Mouse (Mus musculus): ENCODE results near the gene Dnah7a. TPM values are rescaled to one million over a fixed set of nuclear protein-coding genes. Genes with fewer than 3 reads are reported as not detected.
"Not testable (repeated sequence)": the region's sequence is repeated elsewhere in the genome, so short reads cannot be mapped to it uniquely, and the experiment has no call there.

The Dnah7a gene
- polyA plus RNA-seq, 1 experiment from 2014 or later: 7.2 TPM

DNA sequence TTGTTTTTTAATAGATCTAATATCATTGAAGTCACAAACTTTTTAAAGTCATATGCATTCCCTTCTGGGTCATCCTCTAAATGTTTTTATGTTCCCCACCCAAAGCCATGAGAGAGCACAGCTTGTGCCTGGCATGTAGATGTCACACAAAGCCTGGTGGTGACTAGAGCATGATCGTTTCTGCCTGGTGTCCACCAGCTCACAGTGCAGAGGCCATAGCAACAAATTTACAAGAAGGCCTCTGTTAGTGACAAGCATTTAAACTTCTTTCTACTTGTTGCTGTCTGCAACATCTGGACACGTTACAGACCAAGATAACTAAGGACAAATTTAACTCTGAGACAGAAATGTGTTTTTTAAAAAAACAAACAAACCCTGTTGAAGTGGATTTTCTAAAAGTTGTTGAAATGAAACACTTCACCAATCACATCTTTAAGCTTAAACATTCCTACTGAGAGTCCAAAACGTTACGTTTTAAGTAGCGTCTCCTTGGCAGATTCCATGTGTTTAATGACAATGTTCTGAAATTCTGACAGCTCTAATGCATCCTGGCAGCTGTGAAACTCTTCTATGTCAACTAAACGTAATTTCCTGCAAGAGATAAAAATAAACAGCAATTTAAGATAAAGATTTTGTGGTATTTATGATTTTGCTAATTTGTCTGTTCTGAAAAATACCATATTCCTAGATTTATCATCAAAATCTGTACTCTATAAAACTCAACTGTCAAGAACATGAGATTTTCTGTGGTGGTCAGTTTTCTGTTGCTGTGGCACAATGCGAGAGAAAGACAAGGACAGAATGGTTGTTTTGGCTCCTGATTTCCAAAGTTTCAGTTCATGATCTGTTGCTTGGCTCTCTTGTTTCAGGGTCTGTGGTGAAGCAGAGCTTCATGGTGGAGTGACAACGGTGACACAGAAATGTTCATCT, 66.5 kb downstream of the Dnah7a start:
- WGBS: 76% methylated on average over 8 of the region's 8 CpGs
- no peak for ATAC-seq (ENCODE audit: low FRiP score, low read depth)
- Histone ChIP-seq H3K9ac (replicated peaks) (no peak overlapping the region), H3K36me3 (no peaks in the 10 kb centered on the region), H3K4me2 (replicated peaks) (no peak overlapping the region), H3K27ac (replicated peaks) (no peak overlapping the region), H3K4me1 (no peaks in the 10 kb centered on the region), H3K4me3 (no peak overlapping the region), H3K9me3 (no peaks in the 10 kb centered on the region), H3K27me3 (no peaks in the 10 kb centered on the region)

- not testable (repeated sequence) for H3K27me3 ChIP-seq; H3K4me1 ChIP-seq; H3K36me3 ChIP-seq; H3K9me3 ChIP-seq; H3K4me3 ChIP-seq; H3K4me2 ChIP-seq (replicated peaks); H3K27ac ChIP-seq (replicated peaks); H3K9ac ChIP-seq (replicated peaks); ATAC-seq (ENCODE audit: low FRiP score, low read depth)
- 63% methylated on average over 2 of the region's 2 CpGs for WGBS
These were observed 70.9 kb downstream of the Dnah7a start for GRCm38 (mm10) chr1:53635641-53636040.

- not testable (repeated sequence) for H3K4me2 ChIP-seq (replicated peaks); H3K36me3 ChIP-seq; ATAC-seq (ENCODE audit: low FRiP score, low read depth); H3K27me3 ChIP-seq; H3K4me1 ChIP-seq; H3K27ac ChIP-seq (replicated peaks); H3K9ac ChIP-seq (replicated peaks); H3K4me3 ChIP-seq; H3K9me3 ChIP-seq
These were observed 74.5 kb downstream of the Dnah7a start for GRCm38 (mm10) chr1:53632040-53632439.

DNA sequence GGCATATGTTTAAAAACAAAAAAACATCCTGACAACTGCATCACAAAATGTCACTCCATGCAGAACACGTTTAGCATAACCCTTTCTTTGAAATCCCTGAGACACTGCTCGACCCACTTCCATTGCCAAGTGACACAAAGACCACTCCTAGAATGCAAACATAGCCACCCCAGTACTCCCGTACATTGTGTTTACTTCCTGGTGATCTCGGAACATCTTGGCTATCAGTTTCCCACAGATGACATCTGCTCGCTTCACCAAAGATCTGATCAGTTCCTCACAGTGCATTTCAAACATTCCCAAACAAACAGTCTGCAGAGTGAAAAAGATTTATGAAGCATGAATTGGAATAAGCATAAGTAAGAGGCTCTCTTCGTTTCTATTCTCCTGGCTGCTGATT, 76.6 kb downstream of the Dnah7a start:
- Histone ChIP-seq H3K9ac (replicated peaks) (no peak overlapping the region), H3K27me3 (no peaks in the 10 kb centered on the region), H3K4me2 (replicated peaks) (no peak overlapping the region), H3K4me1 (no peaks in the 10 kb centered on the region), H3K36me3 (no peaks in the 10 kb centered on the region), H3K27ac (replicated peaks) (no peak overlapping the region), H3K4me3 (no peak overlapping the region), H3K9me3 (no peaks in the 10 kb centered on the region)
- WGBS: 37% methylated on average over 6 of the region's 6 CpGs
- no peak for ATAC-seq (ENCODE audit: low FRiP score, low read depth)

DNA sequence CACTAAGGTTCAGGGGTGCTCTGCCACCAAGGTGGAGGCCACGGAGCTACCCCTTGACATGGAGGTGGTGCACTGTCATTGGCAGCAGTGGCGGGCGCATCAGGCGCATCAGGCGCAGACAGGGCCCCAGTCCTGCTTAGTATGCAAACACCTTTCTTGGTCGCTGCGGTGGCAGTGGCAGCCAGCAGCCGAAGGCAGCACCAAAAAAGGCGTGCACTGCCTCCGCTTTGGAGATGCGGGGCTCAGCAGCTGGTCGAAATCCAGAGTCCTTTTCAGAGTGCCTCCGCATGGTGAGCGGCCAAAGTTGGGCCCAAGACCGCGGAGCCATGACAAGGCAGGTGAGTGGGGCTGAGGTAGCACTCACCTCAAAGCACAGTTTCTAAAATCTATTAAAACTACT, 93.1 kb downstream of the Dnah7a start:
- no peaks in the 10 kb centered on the region for H3K4me1 ChIP-seq
- 91% methylated on average over 16 of the region's 16 CpGs for WGBS
- no peaks in the 10 kb centered on the region for H3K27me3 ChIP-seq
- no peak overlapping the region for H3K4me3 ChIP-seq
- H3K4me2 ChIP-seq (replicated peaks): no peak overlapping the region
- no peak; the same call in 1 of the 2 replicates for ATAC-seq (ENCODE audit: low FRiP score, low read depth)
- no peak overlapping the region for H3K27ac ChIP-seq (replicated peaks)
- H3K9ac ChIP-seq (replicated peaks): no peak overlapping the region
- H3K36me3 ChIP-seq: 0 out of 2 replicates have a peak, but pooled peaks cover 4% of the 10 kb centered on the region
- H3K9me3 ChIP-seq: peaks cover 6% of the 10 kb centered on the region; the same call in 1 of the 2 replicates

- H3K27me3 ChIP-seq; ATAC-seq (ENCODE audit: low FRiP score, low read depth): not testable (repeated sequence)
- WGBS: 4% methylated on average over 1 of the region's 1 CpGs
These were observed 125.3 kb downstream of the Dnah7a start for GRCm38 (mm10) chr1:53581326-53581725.

GRCm38 (mm10) chr1:53557918-53558317, 148.7 kb downstream of the Dnah7a start:
- H3K4me3 ChIP-seq; ATAC-seq (ENCODE audit: low FRiP score, low read depth): not testable (repeated sequence)
- WGBS: 91% methylated on average over 3 of the region's 3 CpGs

More at GRCm38 (mm10) chr1:53581326-53581725, 125.3 kb downstream of the Dnah7a start:
- H3K4me2 ChIP-seq (replicated peaks); H3K9me3 ChIP-seq; H3K9ac ChIP-seq (replicated peaks); H3K27ac ChIP-seq (replicated peaks); H3K36me3 ChIP-seq; H3K4me3 ChIP-seq; H3K4me1 ChIP-seq: not testable (repeated sequence)

GRCm38 (mm10) chr1:53547018-53547417, 159.6 kb downstream of the Dnah7a start:
- not testable (repeated sequence) for H3K4me2 ChIP-seq (replicated peaks); H3K9ac ChIP-seq (replicated peaks); H3K27ac ChIP-seq (replicated peaks); H3K36me3 ChIP-seq; H3K4me1 ChIP-seq; H3K27me3 ChIP-seq; H3K9me3 ChIP-seq; ATAC-seq (ENCODE audit: low FRiP score, low read depth); H3K4me3 ChIP-seq
- WGBS: 95% methylated on average over 10 of the region's 10 CpGs

More at GRCm38 (mm10) chr1:53557918-53558317, 148.7 kb downstream of the Dnah7a start:
- H3K27ac ChIP-seq (replicated peaks); H3K9me3 ChIP-seq; H3K4me2 ChIP-seq (replicated peaks); H3K27me3 ChIP-seq; H3K9ac ChIP-seq (replicated peaks); H3K4me1 ChIP-seq; H3K36me3 ChIP-seq: not testable (repeated sequence)

GRCm38 (mm10) chr1:53538356-53538755, 168.2 kb downstream of the Dnah7a start:
- not testable (repeated sequence) for H3K4me1 ChIP-seq; H3K9me3 ChIP-seq; H3K4me3 ChIP-seq; H3K36me3 ChIP-seq; H3K27me3 ChIP-seq; H3K9ac ChIP-seq (replicated peaks); ATAC-seq (ENCODE audit: low FRiP score, low read depth); H3K27ac ChIP-seq (replicated peaks); H3K4me2 ChIP-seq (replicated peaks)
- 71% methylated on average over 2 of the region's 2 CpGs for WGBS

GRCm38 (mm10) chr1:53534826-53535225, 171.8 kb downstream of the Dnah7a start:
- not testable (repeated sequence) for ATAC-seq (ENCODE audit: low FRiP score, low read depth); H3K4me3 ChIP-seq; H3K36me3 ChIP-seq; H3K27ac ChIP-seq (replicated peaks); H3K9ac ChIP-seq (replicated peaks); H3K4me2 ChIP-seq (replicated peaks); H3K27me3 ChIP-seq; H3K9me3 ChIP-seq; H3K4me1 ChIP-seq
- 89% methylated on average over 1 of the region's 1 CpGs for WGBS

DNA sequence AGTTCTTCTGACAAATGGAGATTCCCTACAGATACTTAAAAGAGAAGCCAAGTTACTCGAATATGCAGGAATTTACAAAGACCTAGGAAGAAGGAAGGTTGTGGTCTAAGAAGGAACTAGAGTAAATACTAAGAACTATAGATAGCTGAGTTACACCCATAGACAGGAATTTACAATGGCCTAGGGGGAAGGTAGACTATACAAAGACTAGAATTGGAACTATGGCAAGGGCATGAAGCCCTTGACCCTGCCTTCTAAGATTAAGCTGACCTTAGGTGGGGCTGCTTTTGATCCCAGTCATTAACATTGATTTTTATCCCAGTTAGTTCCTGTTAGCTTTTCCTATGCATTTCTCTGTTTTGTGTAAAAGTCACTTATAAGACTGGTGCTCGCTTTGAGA, 180.6 kb downstream of the Dnah7a start:
- WGBS: 80% methylated on average over 2 of the region's 2 CpGs
- ATAC-seq (ENCODE audit: low FRiP score, low read depth); H3K36me3 ChIP-seq; H3K4me1 ChIP-seq; H3K27me3 ChIP-seq; H3K9ac ChIP-seq (replicated peaks); H3K4me3 ChIP-seq; H3K9me3 ChIP-seq; H3K4me2 ChIP-seq (replicated peaks); H3K27ac ChIP-seq (replicated peaks): not testable (repeated sequence)

DNA sequence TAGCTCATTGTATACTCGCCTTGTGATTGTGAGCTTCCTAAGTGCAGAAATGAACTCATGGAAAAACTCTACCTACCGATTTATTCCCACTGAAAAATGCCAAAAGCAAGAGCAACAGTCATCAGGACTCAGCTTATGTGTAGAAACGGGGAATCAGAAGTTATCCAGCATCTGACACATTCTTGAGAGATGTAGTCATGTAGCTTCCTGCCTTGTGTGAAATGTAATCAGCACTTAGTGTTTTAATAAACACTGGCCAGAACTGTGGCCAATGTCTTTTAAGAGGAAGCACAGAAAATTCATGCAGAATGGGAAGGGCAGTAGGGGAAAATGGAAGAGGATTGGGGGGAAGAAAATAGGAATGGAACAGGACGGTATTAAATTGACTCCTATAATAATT, 232.9 kb downstream of the Dnah7a start:
- 80% methylated on average over 4 of the region's 4 CpGs for WGBS
- Histone ChIP-seq H3K27me3 (no peaks in the 10 kb centered on the region), H3K4me1 (no peaks in the 10 kb centered on the region), H3K27ac (replicated peaks) (no peak overlapping the region), H3K36me3 (no peaks in the 10 kb centered on the region), H3K4me2 (replicated peaks) (no peak overlapping the region), H3K9ac (replicated peaks) (no peak overlapping the region), H3K9me3 (no peaks in the 10 kb centered on the region), H3K4me3 (no peak overlapping the region)
- no peak for ATAC-seq (ENCODE audit: low FRiP score, low read depth)

- ATAC-seq (ENCODE audit: low FRiP score, low read depth); H3K4me1 ChIP-seq; H3K27ac ChIP-seq (replicated peaks); H3K27me3 ChIP-seq; H3K9me3 ChIP-seq; H3K9ac ChIP-seq (replicated peaks); H3K4me2 ChIP-seq (replicated peaks); H3K4me3 ChIP-seq; H3K36me3 ChIP-seq: not testable (repeated sequence)
- 80% methylated on average over 1 of the region's 1 CpGs for WGBS
These were observed 234.5 kb downstream of the Dnah7a start for GRCm38 (mm10) chr1:53472084-53472483.

Measured in midbrain, embryonic 12.5 days (tissue).